Mouse (Mus musculus) liver, embryonic 12.5 days (tissue): ENCODE data around the gene Mmp17. TPM values are rescaled to one million over a fixed set of nuclear protein-coding genes. Genes with fewer than 3 reads are reported as not detected.
A peak's percentile ranks its signal among the peaks of the same experiment; 100 is the strongest.

Source experiments
- ATAC-seq: fragments of 200-750 bp; cut with Nextera tagmentation; 2 replicates; pipeline ENCODE4 v1.8.0; 2017; ENCODE audit warnings: moderate number of reproducible peaks, mild to moderate bottlenecking, moderate library complexity
- H3K27ac ChIP-seq: fragments of 300-500 bp; sonication (generic); 2 replicates; pipeline ENCODE4 v1.5.1; 2016; ENCODE audit warnings: mild to moderate bottlenecking
- H3K27me3 ChIP-seq: fragments of 300-500 bp; sonication (generic); replicated peaks from 2 replicates; pipeline ENCODE4 v1.6.1; 2016; ENCODE audit warnings: mild to moderate bottlenecking, moderate library complexity
- H3K36me3 ChIP-seq: fragments of 300-500 bp; sonication (generic); 2 replicates; pipeline ENCODE4 v1.6.1; 2016; ENCODE audit warnings: mild to moderate bottlenecking, moderate library complexity
- H3K4me1 ChIP-seq: fragments of 300-500 bp; sonication (generic); 2 replicates; pipeline ENCODE4 v1.6.1; 2016
- H3K4me2 ChIP-seq: fragments of 300-500 bp; sonication (generic); 2 replicates; pipeline ENCODE4 v1.6.1; 2016; ENCODE audit warnings: mild to moderate bottlenecking, moderate library complexity
- H3K4me3 ChIP-seq: fragments of 300-500 bp; sonication (generic); 2 replicates; pipeline ENCODE4 v1.5.1; 2016; ENCODE audit warnings: mild to moderate bottlenecking, moderate library complexity
- H3K9ac ChIP-seq: fragments of 300-500 bp; sonication (generic); 2 replicates; pipeline ENCODE4 v1.6.1; 2016; ENCODE audit warnings: mild to moderate bottlenecking, moderate library complexity
- H3K9me3 ChIP-seq: fragments of 300-500 bp; sonication (generic); replicated peaks from 2 replicates; pipeline ENCODE4 v1.6.1; 2016; ENCODE audit warnings: mild to moderate bottlenecking, moderate library complexity
- WGBS: fragments of 180-500 bp; shearing (Covaris S2); methylation state at CpG from one replicate; pipeline ENCODE4 v1.1.7; 2016; ENCODE audit not compliant: insufficient replicate concordance; 5-methylcytosine and 5-hydroxymethylcytosine counted together
- polyA plus RNA-seq: library from polyadenylated mRNA; unstranded; fragments of >200 nt; fragmentation: Nextera tagmentation; extraction: Ambion mirVana; gene quantifications from 2 replicates; pipeline ENCODE4 v1.2.1, GENCODE M21; 2016

The Mmp17 gene
- polyA plus RNA-seq, 1 experiment from 2014 or later = 0.39 TPM

GRCm38 (mm10) chr5:129562342-129562741 lies 21.6 kb upstream of the Mmp17 start:
- ATAC-seq = no peak
- Histone ChIP-seq H3K4me1 (no peaks in the 10 kb centered on the region), H3K27me3 (no peaks in the 10 kb centered on the region), H3K27ac (no peak overlapping the region), H3K9ac (no peak overlapping the region), H3K4me2 (no peak overlapping the region), H3K36me3 (peaks cover 97% of the 10 kb centered on the region), H3K4me3 (no peak overlapping the region), H3K9me3 (no peaks in the 10 kb centered on the region)
- WGBS = 87% methylated on average over 8 of the region's 8 CpGs

- peaks cover 94% of the 10 kb centered on the region for H3K36me3 ChIP-seq
- H3K4me2 ChIP-seq = no peak overlapping the region
- ATAC-seq = no peak
- no peak overlapping the region for H3K4me3 ChIP-seq
- no peaks in the 10 kb centered on the region for H3K9me3 ChIP-seq
- 79% methylated on average over 4 of the region's 4 CpGs for WGBS
- no peaks in the 10 kb centered on the region for H3K27me3 ChIP-seq
- H3K9ac ChIP-seq = no peak overlapping the region
- no peak overlapping the region for H3K27ac ChIP-seq
- H3K4me1 ChIP-seq = no peaks in the 10 kb centered on the region
These were observed 15.4 kb upstream of the Mmp17 start for GRCm38 (mm10) chr5:129568596-129568995.

GRCm38 (mm10) chr5:129578201-129578600 lies 5.8 kb upstream of the Mmp17 start:
- H3K36me3 ChIP-seq = no peaks in the 10 kb centered on the region
- H3K27me3 ChIP-seq = peaks cover 43% of the 10 kb centered on the region
- H3K4me1 ChIP-seq = 0 out of 2 replicates have a peak, but pooled peaks cover 2% of the 10 kb centered on the region
- no peak overlapping the region for H3K9ac ChIP-seq
- WGBS = 54% methylated on average over 12 of the region's 12 CpGs
- no peaks in the 10 kb centered on the region for H3K9me3 ChIP-seq
- H3K4me3 ChIP-seq = no peak overlapping the region
- no peak overlapping the region for H3K4me2 ChIP-seq
- no peak for ATAC-seq
- no peak overlapping the region for H3K27ac ChIP-seq

GRCm38 (mm10) chr5:129580046-129580445 lies 3.9 kb upstream of the Mmp17 start:
- no peak overlapping the region for H3K9ac ChIP-seq
- ATAC-seq = no peak
- 17% methylated on average over 6 of the region's 6 CpGs for WGBS
- no peaks in the 10 kb centered on the region for H3K9me3 ChIP-seq
- no peak overlapping the region for H3K4me3 ChIP-seq
- H3K4me2 ChIP-seq = no peak overlapping the region
- H3K27me3 ChIP-seq = peaks cover 61% of the 10 kb centered on the region
- H3K4me1 ChIP-seq = peaks cover 21% of the 10 kb centered on the region
- H3K27ac ChIP-seq = no peak overlapping the region
- no peaks in the 10 kb centered on the region for H3K36me3 ChIP-seq

- H3K4me2 ChIP-seq = no peak overlapping the region
- WGBS = 43% methylated on average over 9 of the region's 9 CpGs
- H3K9ac ChIP-seq = no peak overlapping the region
- H3K27ac ChIP-seq = no peak overlapping the region
- no peak for ATAC-seq
- H3K27me3 ChIP-seq = peaks cover 67% of the 10 kb centered on the region
- H3K9me3 ChIP-seq = no peaks in the 10 kb centered on the region
- no peaks in the 10 kb centered on the region for H3K36me3 ChIP-seq
- no peak overlapping the region for H3K4me3 ChIP-seq
- peaks cover 26% of the 10 kb centered on the region for H3K4me1 ChIP-seq
These were observed 3.4 kb upstream of the Mmp17 start for GRCm38 (mm10) chr5:129580572-129580971.

DNA sequence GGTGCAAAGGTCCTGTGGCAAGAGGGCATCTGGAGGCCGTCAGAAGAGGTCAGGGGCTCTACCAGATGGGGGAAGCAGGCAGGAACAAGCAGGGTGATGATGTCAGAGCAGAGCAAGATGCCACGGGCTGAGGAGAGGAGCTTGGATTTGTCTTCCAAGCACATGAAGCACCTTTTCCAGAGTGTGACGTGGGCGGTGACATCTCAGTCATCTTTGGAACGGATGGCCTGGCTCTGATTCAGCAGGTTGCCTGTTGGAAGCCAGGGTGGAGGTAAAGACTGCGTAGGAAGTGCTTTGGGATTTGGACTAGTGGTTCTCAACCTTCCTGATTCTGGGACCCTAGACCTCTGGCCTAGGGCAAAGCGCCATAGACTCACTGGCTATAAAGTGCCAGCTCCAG lies 3.0 kb upstream of the Mmp17 start:
- H3K27me3 ChIP-seq = peaks cover 71% of the 10 kb centered on the region
- peaks cover 30% of the 10 kb centered on the region for H3K4me1 ChIP-seq
- H3K36me3 ChIP-seq = no peaks in the 10 kb centered on the region
- no peaks in the 10 kb centered on the region for H3K9me3 ChIP-seq
- H3K4me3 ChIP-seq = no peak overlapping the region
- WGBS = 57% methylated on average over 7 of the region's 7 CpGs
- ATAC-seq = no peak
- no peak overlapping the region for H3K27ac ChIP-seq
- no peak overlapping the region for H3K9ac ChIP-seq
- no peak overlapping the region for H3K4me2 ChIP-seq

- no peak for ATAC-seq
- peak overlapping the region; percentile 99 for H3K4me2 ChIP-seq
- no peak overlapping the region for H3K27ac ChIP-seq
- H3K4me1 ChIP-seq = peaks cover 34% of the 10 kb centered on the region
- no peaks in the 10 kb centered on the region for H3K36me3 ChIP-seq
- WGBS = 6% methylated on average over 12 of the region's 12 CpGs
- H3K9ac ChIP-seq = peak overlapping the region; percentile 68; the same call in 1 of the 2 replicates
- H3K27me3 ChIP-seq = peaks cover 93% of the 10 kb centered on the region
- H3K4me3 ChIP-seq = peak overlapping the region; percentile 63
- no peaks in the 10 kb centered on the region for H3K9me3 ChIP-seq
These were observed 638 bp upstream of the Mmp17 start for GRCm38 (mm10) chr5:129583331-129583730.

- peaks cover 34% of the 10 kb centered on the region for H3K4me1 ChIP-seq
- H3K27ac ChIP-seq = no peak overlapping the region
- H3K4me2 ChIP-seq = peak overlapping the region; percentile 99
- under 1% methylated on average over 71 of the region's 76 CpGs for WGBS
- H3K27me3 ChIP-seq = peaks cover 99% of the 10 kb centered on the region
- H3K9ac ChIP-seq = peak overlapping the region; percentile 68
- H3K36me3 ChIP-seq = no peaks in the 10 kb centered on the region
- H3K4me3 ChIP-seq = peak overlapping the region; percentile 63
- ATAC-seq = no peak
- H3K9me3 ChIP-seq = no peaks in the 10 kb centered on the region
These were observed 893 bp downstream of the Mmp17 start for GRCm38 (mm10) chr5:129584583-129585541.

DNA sequence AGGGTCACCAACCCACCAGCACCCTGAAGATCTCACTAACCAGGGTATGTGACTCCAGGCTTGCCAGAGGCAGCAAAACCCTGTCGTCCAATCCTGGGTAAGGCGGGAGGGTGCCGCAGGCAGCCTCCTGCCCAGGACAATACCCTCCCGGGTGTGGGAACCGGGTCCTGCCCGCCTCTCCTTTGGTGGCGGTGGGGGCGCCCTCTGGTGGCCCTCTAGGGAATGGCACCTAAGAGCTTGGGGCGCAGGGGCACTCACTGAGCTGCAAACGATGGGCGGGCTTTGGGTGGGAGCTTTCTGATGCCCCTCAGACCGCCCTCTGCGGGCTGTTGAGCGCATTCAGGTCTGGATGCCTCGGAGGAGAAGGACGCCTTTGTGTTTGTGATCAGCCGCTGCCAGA lies 2.0 kb downstream of the Mmp17 start:
- Histone ChIP-seq H3K4me3 (peak overlapping the region; percentile 63; the same call in 1 of the 2 replicates), H3K9me3 (no peaks in the 10 kb centered on the region), H3K27me3 (peaks cover 96% of the 10 kb centered on the region), H3K27ac (no peak overlapping the region), H3K36me3 (no peaks in the 10 kb centered on the region), H3K4me1 (peaks cover 34% of the 10 kb centered on the region), H3K9ac (no peak overlapping the region), H3K4me2 (peak overlapping the region; percentile 99)
- ATAC-seq = peak; percentile 39; the same call in 1 of the 2 replicates
- WGBS = 2% methylated on average over 17 of the region's 17 CpGs

GRCm38 (mm10) chr5:129586471-129586870 lies 2.5 kb downstream of the Mmp17 start:
- ATAC-seq = no peak
- Histone ChIP-seq H3K4me1 (peaks cover 34% of the 10 kb centered on the region), H3K9me3 (no peaks in the 10 kb centered on the region), H3K9ac (no peak overlapping the region), H3K27ac (no peak overlapping the region), H3K4me3 (no peak overlapping the region), H3K27me3 (peaks cover 96% of the 10 kb centered on the region), H3K4me2 (peak overlapping the region; percentile 99), H3K36me3 (no peaks in the 10 kb centered on the region)
- 48% methylated on average over 13 of the region's 13 CpGs for WGBS

GRCm38 (mm10) chr5:129590915-129591314 lies 6.9 kb downstream of the Mmp17 start:
- Histone ChIP-seq H3K27me3 (peaks cover 55% of the 10 kb centered on the region), H3K4me3 (no peak overlapping the region), H3K27ac (no peak overlapping the region), H3K9ac (no peak overlapping the region), H3K4me2 (no peak overlapping the region), H3K9me3 (no peaks in the 10 kb centered on the region), H3K4me1 (peaks cover 15% of the 10 kb centered on the region), H3K36me3 (no peaks in the 10 kb centered on the region)
- 16% methylated on average over 11 of the region's 11 CpGs for WGBS
- ATAC-seq = no peak
